Mouse (Mus musculus) G1E (cell line): ENCODE data around the gene Uckl1.

Experiments
- CTCF ChIP-seq: IDR thresholded peaks from 2 replicates; pipeline ENCODE4 v1.5.1; 2012; ENCODE audit warnings: low read depth, low read length, inconsistent platforms, mixed read lengths
- GATA1 ChIP-seq: IDR thresholded peaks from 2 replicates; pipeline ENCODE4 v1.6.1; 2012; ENCODE audit warnings: borderline replicate concordance, low read length, inconsistent platforms, mixed read lengths
- TAL1 ChIP-seq: conservative IDR thresholded peaks from 2 replicates; pipeline ENCODE4 v1.6.1; 2012; ENCODE audit warnings: low read depth, low read length, inconsistent platforms, mixed read lengths

DNA sequence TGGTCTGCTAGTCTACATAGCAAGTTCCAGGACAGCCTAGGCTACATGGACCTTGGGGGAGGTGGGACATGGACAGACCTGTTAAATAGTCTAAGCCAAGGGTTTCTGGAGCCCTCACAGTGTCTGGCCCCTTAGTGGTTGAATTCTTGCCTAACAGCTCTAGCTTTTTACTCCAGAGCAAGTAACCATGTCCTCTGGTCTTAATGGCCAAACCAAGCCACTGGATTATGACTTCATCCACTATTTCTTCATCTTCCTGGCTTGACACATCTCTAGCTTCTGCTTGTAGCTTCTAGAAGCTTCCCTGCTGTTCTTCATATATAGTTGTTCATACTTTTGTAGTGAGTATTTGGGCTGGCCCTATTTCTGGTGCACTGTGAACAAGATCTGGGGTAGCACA is 30.9 kb downstream of the Uckl1 start:
- TF ChIP-seq GATA1 (no peak), CTCF (no peak), TAL1 (no peak)
